Mouse (Mus musculus) kidney, adult 9 months (tissue): ENCODE measurements around the gene Ccdc51.

Source experiments
- DNase-seq: peaks from one replicate; pipeline ENCODE4 v3.0.0; 2022

Gene Ccdc51

DNA sequence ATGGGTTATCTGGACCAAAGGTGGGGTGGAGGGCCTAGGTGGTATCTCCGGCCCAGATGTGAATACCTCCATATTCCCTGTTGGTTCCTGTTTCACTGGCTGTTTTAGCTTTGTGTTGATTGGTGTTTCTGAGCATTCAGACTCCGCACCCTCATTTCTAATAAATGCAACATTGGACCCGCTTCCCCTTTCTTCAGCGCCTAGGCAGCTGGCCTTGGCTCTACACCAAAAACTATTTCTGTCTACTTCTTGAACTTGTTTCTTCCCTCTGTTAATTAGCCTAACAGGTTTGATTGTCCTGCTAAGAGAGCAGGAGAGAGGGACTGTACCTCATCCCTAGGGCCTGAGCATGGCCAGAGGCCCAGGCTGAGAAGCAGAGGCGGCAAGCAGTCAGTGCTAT lies 24.8 kb upstream of the Ccdc51 start:
- no peak for DNase-seq

DNA sequence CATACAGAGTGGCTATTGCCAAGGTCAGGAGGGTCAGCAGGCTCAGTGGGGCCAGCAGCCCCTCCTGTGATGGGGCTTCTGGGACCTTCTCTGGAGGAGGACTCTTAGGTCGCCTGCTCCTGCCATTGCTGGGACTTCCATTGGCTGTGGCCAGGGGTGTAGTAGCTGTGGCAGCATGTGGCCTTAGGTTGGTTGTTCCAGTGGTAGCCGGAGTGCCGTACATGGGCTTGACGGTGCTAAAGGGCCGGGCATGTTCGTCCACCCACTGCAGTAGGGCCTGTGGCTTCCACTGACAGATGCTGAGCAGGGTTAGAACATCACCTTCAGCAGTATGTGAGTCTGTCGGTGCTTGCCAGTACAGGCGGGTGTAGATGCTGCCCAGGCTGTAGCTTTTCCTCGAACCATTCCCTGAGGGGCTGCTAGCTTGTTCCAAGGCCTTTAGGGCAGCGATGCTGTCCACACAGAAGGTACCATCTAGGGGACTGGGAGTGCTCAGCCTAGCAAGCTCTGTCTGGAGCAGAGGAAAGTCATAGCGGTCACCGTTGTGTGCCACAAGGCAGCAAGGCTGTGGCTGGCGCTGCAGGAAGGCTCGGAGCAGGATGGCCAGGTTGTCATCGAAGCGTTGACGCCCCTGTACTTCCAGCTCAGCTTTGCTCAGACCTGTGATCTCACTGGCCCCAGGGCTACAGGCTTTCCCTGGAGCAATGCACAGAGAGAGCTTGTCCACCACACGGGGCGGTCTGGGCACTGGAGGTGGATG lies 24.1 kb upstream of the Ccdc51 start:
- no peak for DNase-seq

DNA sequence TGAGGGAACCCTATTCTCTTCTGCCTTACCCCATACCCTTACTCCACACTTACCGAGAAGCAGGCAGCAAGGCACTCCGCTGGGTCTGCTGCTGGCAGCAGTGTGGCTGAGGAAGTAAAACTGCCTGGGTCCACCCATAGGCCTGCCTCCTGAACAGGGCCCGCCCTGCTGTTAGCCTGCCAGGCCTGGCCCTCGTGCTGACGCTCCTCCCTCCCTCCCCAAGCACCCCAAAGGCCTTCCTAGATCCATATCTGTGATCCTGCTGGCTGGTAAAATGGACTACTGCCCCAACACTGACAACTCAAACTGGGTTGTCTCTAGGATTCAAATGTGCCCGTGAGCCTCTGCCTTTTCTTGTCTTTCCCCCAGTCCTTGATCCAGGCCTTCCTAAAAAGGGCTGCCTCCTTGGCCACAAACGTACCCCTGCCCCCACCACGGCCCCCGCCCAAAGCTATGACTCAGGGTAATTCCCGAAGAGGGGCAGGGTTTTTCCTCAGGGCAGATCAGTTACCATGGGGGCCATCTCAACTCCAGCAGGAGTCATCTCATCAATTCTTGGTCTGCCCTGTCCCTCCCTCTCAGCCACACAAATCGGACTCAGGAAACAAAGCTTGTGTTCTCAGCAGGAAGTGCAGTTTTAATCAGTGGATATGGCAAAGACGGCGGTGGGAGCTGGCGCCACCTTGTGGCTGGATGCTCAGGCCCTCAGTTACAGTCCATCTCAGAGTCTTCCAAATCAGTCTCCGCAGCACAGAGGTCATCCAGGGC lies 23.0 kb upstream of the Ccdc51 start, which contains the start of gene Trex1:
TSS of gene Trex1 (minus strand) at position 599 of the 768 bp plus-strand sequence.
- peak; percentile 95 for DNase-seq

DNA sequence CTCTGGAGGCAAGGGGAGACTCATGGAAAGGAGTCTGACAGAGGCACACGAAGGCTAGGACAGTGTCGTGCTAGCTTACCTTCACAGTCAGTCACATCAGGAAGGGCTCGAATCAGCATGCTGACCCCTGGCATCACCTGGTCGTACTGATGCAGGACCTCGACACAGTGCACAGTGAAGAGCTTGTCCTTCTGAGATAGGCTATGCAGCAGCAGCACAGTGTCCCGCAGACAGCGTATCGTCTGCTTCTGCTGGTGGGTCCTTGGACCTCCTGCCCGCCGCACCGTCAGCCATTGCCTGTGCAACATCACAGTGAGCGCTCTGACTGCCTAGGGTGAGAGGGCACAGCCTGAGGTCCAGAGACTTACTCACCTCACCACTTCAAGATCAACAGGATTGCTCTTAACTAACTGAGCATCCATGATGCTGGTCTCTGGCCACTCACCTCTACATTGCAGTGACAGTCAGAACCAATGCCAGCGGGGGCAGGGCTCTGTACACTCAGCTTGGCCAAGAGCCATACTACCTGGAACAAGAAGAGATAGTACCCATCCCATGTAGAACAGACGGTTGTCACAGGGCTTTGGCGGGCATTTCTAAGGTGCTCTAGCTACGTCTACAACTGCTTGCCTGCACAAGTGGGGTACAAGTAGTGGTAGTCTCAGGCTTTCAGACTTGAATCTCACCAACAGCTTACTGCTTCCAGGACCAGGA lies 22.0 kb upstream of the Ccdc51 start:
- no peak for DNase-seq

DNA sequence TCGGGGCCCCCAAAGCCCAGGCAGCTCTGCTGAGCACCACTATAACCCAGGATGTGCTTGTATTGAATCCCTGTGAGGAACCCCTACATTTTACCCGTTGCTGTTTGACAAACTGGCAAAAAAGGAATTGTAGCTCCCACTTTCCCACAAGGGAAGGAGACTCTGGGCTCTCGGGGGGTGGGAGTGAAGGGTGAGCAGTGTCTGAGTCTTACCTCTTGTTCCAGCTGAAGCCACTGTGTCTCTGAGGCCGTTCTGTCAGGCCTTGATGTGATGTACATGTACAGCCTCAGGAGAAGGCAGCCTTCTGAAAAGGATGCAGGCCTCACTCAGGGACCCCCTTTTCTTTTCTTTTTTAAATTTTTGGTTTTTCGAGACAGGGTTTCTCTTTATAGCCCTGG lies 21.4 kb upstream of the Ccdc51 start:
- DNase-seq, result no peak

DNA sequence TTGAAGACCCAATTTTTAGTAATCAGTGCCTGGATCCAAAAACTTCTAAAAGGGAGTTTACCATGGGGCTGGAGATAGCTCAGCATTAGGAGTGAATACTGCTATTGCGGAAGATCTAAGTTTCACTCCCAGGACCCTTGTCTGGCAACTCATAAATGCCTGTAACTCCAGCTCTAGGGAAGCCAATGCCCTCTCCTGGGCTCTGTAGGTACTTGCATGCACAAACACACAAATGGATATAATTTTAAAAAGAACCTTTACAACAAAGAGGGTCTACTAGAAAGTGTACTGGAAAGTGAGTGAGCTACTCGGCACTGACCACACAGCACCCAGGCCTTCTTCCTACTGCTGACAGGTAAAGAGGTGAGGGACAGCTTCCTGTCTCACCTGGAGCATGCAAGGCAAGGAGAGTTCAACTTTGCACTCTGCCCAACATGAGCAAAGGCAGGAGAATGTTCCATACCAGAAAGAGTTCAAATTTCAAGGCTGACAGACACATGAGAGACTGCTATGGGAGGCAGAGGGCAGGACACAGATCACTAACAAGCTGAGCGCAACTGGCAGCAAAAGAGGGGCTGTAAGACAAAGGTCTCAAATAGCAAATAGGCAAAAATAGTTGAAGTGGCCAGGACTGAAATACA lies 14.1 kb upstream of the Ccdc51 start:
- no peak for DNase-seq

DNA sequence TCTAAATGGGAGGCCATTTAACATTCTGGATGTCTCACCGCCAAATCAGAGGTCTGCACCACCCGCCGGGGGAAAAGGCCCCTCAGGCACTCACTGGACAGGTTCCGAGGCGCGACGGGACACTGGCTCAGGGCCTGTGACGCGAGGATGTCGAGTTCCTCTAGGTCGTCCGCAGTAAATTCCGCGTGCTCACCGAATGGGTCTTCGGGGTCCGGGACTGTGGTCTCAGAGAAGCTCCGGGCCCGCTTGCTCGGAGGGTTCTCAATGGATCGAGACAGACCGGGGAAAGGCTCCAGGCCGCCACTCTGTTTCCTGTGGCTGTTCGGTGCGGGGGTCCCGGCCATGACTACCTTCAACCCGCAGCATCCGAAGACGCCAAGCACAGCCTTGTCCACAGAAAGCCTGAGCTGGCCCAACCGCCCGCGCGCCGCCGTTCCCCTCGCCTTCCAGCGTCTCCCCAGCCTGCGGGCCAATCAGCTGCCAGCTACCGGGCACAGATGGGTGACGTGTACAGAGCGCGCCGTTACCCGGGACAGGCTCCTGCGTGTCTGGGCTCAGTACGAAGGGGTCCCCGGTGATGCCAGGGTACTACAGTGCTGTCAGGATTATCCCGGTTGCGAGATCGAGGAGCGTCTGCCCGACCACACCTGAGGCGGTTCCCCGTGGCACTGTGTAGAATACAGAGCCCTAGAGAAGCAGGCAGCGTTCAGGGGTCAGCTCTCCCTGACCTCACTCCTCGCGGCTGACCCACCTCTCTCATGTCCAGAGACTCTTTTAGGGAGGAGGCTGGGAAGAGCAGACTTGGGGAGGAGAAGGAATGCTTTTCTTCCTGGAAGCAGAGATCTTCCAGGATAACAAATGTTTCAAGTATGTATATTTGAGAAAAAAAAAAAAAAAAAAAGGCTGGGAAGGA lies 8.4 kb upstream of the Ccdc51 start, which contains the start of gene Atrip:
TSS of gene Atrip (minus strand) at position 464 of the 913 bp plus-strand sequence.
- peak; percentile 88 for DNase-seq

DNA sequence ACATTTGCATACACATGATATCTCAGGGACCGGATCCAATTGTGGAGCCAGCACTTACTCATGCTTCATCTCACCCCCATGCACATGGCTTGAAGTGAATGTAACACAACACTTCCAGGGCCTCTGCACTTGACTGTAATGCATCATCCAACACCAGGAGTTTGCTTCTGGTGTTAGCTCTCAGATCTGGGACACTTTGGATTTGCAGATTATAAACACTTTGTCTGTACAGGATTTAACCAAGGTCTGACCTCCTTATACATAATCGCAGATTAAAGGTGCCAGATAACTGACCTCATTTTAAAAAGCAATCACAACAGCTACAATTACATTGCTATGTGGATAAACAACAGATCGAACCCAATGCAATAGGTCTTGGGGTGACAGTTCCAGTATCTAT lies 1.8 kb upstream of the Ccdc51 start:
- no peak for DNase-seq

DNA sequence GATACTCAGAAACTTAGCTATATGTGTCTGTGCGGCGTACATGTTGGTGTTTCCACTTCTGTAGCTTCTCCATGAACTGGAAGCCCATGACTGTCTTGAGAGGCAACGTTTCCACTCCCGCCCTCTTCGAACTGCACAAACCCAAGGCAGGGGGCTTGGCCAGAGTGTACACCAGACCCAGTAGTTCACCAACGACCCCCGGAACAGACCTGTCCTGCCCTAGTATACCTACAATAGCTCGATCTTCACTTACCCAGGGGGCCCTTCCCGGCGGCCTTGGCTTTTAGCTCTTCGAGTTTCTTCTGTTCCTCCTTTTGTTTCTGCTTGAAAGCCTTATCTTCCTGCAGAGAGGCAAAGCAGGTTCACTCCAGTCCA lies 557 bp upstream of the Ccdc51 start:
- no peak for DNase-seq

DNA sequence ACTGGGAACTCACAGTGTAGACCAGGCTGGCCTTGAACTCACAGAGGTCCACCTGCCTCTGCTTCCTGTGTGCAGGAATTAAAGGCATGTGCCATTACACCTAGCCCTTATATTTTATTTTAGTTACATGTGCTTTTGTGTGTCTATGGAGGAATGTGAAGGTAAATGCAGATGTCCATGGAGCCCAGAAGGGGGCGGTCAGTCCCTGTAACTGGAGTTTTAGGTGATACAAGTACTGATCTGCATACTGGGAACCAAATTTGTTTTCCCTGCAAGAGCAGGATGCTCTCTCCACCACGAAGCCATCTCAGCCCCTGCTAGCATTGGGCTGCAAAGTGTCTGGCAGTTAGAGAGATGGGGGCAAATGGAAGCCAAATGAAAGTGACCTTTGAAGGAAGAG lies 2.6 kb downstream of the Ccdc51 start:
- DNase-seq, result no peak

DNA sequence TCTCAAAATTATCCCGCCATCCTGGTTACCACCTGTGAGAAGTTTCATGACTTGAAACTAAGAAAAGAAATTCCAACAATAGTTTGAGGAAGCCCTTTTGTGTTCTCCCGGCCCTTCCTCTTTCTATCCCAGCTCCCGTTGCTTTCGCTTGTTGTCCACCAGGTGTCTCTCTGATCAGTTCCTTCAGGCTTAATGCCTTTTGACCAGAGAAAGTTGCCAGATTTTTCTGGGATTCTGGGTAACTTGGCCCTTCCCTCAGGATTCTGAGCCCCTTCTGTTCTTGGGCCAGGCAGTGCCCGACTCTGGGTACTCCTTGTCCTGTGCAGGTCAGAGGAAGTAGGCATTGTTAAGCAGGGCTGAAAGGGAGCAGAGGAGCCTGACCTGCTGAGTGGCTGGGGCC lies 5.7 kb downstream of the Ccdc51 start:
- peak; percentile 47 for DNase-seq

DNA sequence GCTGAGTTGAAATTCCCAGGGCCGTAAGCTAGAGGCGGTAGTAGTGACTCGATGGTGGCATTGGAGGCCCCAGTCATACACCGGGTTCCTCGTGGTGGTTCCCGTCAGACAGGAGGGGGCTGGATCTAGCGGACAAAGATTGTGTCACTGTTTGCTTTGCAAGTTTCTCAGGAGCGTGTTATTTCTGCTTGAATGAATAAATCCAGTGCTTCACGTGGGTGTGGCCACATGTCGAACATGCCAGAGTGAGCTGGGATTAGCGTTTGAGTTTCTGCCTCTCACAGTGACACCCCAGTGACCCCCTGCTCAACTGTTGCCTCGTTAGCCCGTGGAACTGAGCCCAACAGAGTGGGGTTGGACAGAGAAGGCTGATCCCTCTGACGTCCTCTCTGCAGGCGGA lies 8.2 kb downstream of the Ccdc51 start:
- DNase-seq, result no peak

DNA sequence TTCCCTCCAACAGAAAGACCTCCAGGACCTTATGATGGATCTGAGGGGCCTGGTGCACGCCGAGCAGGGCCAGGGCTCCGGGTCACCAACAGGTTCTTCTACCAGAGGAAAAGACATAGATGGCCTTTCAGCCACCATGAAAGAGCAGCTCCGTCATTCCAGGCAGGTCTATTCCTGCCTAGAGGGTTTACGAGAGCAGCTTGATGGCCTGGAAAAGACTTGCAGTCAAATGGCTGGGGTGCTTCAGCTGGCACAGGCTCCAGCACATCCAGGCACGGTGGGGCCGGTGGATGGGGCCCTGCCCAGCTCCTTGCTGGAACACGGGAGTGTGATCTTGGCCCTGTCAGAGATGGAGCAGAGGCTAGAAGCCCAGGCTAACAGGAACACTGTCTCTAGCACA lies 9.5 kb downstream of the Ccdc51 start:
- DNase-seq, result no peak

DNA sequence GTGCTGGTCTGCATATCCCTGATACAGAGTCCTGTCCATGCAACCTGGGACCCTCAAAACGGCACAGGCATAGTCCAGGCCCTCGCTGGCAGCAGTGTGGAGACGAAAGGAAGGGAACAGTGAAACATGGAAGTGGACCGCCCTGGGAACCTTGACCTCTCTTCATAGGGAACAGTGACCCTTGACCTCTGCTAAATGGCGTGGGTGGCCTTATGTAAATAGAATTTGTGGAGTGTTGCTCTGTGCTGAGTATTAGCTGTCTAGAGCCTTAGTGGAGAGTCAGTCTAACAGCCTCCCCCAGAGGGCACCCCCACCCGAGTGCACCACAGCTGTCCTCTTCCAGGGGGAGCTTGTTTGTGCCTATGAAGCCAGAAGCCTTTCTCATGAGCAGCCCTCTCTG lies 10.5 kb downstream of the Ccdc51 start:
- peak; percentile 63 for DNase-seq

DNA sequence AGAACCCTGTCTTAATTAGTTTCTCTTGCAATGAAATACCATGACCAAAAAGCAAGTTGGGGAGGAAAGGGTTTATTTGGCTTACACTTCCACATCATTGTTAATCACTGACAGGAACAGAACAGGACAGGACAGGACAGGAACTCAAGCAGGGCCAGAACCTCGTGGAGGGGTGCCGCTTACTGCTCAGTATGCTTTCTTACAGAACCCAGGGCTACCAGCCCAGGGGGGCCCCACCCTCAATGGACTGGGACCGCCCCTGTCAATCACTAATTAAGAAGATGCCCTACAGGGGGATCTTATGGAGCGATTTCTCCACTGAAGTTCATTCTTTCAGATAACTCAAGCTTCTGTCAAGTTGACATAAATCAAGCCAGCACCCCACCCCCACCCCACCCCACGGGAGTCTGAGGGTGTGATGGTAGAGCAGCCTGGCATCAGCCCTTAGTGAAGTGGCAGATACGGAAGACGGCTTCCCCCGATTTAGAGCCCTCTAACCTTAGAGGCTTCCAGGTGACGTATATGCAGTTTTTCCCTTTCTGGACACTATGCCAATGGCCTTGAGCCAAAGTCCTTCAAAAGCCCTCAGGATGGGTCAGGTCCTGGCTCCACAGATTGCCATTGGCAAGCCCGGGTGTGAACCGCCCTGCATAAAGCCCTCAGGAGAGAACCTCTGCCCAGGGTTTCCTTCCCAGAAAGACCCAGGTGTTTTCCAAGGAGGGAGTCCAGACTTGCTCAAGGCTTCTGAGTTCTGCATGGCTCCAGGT lies 11.7 kb downstream of the Ccdc51 start:
- peak; percentile 76 for DNase-seq

DNA sequence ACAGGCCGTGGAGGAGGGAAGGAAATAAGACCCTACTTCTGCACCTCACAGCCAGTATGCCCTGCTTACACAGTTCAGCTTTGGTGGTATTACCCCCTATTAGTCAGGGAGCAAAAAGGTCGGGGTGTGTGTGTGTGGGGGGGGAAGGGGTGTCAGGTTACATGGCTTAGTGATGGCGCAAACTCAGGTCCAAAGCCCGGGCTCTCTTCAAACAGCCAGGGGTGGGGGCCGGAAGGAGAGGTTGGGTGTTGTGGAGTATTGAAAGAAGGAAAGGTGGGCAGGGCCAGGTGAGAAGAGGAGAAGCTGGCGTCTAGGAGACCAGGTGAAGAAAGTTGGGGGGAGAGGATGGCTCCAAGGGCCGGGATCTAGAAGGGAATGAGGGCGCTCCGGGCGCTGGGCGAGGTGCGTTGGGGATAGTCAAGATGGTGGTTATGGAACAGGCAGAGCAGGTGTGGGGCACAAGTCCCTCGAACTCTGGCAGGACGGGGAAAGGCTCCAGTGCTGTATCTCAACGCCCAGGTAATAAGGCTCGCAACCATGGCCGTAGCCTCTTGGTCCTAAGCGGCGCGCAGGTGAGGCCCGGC lies 12.4 kb downstream of the Ccdc51 start:
- DNase-seq, result peak; percentile 58

DNA sequence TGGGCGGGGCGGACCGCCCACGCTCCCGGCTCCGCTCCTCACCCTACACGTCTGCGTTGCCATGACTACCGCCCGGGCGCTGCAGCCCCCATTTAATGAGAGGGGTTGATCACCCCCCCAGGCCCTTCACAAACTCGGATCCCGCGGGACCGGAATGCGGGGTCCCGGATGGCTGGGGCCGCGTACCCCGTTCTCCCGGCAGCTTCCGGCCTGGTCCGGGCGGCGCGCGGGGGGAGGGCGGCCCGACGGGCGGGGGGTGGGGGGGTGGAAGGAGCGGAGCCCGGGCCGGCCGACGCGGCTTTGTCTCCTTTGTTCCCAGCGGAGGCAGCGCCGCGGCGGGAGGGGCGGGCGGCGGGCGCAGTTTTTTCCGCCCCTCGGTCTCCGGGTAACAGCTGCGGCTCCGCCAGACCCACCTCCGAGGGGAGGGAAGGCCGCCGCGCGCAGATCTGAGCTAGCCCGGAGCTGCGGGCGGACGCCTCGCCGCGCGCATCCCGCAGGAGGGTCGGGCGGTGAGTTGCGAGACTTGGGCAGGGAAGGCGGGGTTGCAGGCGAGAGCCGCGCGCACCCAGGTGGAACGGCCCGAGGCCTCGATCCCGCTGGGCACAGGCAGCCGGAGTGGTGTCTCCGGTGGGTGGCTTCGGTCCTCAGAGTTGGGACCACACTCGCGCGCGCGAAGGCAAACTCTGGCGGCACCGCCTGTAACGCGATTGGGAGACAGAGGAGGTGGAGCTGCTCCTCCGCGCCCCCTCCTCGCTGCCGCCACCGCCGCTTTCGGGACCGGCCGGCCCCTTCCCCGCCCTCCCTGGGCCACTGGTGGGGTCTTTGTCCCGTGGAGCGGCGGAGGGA lies 13.1 kb downstream of the Ccdc51 start, which contains the start of gene Plxnb1:
TSS of gene Plxnb1 (plus strand) at position 253 of the 846 bp plus-strand sequence.
- DNase-seq, result peak; percentile 60

DNA sequence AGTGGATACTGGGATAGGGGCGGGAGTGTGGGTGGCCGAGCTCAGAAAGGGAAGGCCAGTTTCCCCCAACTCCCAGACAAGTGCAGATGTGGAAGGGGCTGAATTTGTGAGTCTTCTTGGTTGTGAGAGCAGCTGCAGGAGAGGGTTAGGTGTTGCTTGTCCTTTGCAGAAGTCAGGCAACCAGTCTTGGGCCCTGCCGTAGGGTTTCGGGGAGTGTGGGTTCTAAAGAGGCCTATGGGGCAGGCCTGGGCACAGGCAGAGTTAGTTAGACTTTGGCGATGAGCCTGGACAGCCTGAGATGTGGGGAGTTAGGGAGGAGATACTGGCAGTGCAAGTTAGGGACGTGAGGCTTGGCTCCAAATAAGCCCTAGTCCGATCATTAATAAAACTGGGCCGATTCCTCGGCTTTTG lies 14.0 kb downstream of the Ccdc51 start:
- no peak for DNase-seq

DNA sequence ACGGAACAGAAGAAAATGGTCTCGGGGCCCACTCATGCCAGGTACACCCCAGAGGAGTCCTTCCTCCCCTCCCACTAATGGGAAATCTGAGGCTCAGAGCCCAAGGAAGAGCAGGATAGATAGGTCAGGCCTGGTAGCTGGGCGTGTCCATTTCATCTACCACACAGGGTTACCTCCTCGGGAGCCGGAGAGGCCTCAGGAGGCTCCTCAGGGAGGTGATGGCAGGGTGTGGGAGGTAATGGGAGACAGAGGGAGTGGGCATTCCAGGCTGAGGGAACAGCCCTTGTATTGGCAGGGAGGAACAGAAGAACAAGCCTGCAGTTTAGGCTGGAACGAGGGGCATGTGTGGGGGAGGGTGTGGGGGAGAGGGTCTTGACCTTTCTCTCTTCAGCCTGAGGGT lies 14.6 kb downstream of the Ccdc51 start:
- DNase-seq, result no peak

DNA sequence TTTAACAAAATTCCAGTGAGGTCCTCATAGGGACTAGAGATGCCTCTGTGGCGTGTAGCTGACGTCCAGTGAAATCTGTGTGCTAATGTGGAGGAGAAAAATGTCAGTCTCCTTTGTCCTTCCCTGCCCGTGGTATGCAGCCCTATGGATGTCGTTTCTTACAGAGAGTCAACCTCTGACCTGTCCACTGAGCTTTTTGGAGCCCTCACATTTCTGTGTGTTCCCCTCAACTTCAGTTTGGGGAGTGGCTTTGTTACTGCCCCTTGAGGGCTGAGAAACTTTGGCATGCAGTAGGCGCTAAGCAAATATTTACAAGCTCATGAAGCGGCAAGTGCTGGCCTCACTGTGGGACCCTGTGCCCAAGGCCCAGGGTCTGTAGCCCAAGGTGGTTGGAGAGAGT lies 15.0 kb downstream of the Ccdc51 start:
- no peak for DNase-seq
